Mouse (Mus musculus): Measurements from ENCODE around the gene Hamp.
A peak's percentile ranks its signal among the peaks of the same experiment; 100 is the strongest.
"Not testable (repeated sequence)": the region's sequence is repeated elsewhere in the genome, so short reads cannot be mapped to it uniquely, and the experiment has no call there.

The Hamp gene

GRCm38 (mm10) chr7:30956357-30956751, 12.5 kb upstream of the Hamp start:
- no peak for DNase-seq (ENCODE audit: low read depth, low spot score)

GRCm38 (mm10) chr7:30955584-30956356, 11.9 kb upstream of the Hamp start:
- peak; percentile 84 for DNase-seq (ENCODE audit: low read depth, low spot score)

GRCm38 (mm10) chr7:30954971-30955520, 11.2 kb upstream of the Hamp start:
- DNase-seq (ENCODE audit: low read depth, low spot score) = no peak

GRCm38 (mm10) chr7:30954036-30954435, 10.2 kb upstream of the Hamp start:
- DNase-seq (ENCODE audit: low read depth, low spot score) = no peak

GRCm38 (mm10) chr7:30953459-30953858, 9.6 kb upstream of the Hamp start:
- no peak for DNase-seq (ENCODE audit: low read depth, low spot score)

GRCm38 (mm10) chr7:30952441-30953265, 8.8 kb upstream of the Hamp start:
- no peak for DNase-seq (ENCODE audit: low read depth, low spot score)

- not testable (repeated sequence) for DNase-seq (ENCODE audit: low read depth, low spot score)
Observed at GRCm38 (mm10) chr7:30949902-30950301, 6.1 kb upstream of the Hamp start.

- DNase-seq (ENCODE audit: low read depth, low spot score) = no peak
Observed at GRCm38 (mm10) chr7:30945876-30946275, 2.0 kb upstream of the Hamp start.

GRCm38 (mm10) chr7:30945466-30945865, 1.6 kb upstream of the Hamp start:
- DNase-seq (ENCODE audit: low read depth, low spot score) = not testable (repeated sequence)

- not testable (repeated sequence) for DNase-seq (ENCODE audit: low read depth, low spot score)
Observed at GRCm38 (mm10) chr7:30944706-30945105, 874 bp upstream of the Hamp start.

- DNase-seq (ENCODE audit: low read depth, low spot score) = not testable (repeated sequence)
Observed at GRCm38 (mm10) chr7:30942365-30942764, 1.5 kb downstream of the Hamp start.

- DNase-seq (ENCODE audit: low read depth, low spot score) = not testable (repeated sequence)
Observed at GRCm38 (mm10) chr7:30940070-30940469, 3.8 kb downstream of the Hamp start.

- not testable (repeated sequence) for DNase-seq (ENCODE audit: low read depth, low spot score)
Observed at GRCm38 (mm10) chr7:30935422-30936099, 8.3 kb downstream of the Hamp start.

GRCm38 (mm10) chr7:30924581-30924980, 19.3 kb downstream of the Hamp start, which contains the start of gene Hamp2:
Gene Hamp2, minus strand, starts transcription at chr7:30924681.
- not testable (repeated sequence) for DNase-seq (ENCODE audit: low read depth, low spot score)

GRCm38 (mm10) chr7:30924071-30924470, 19.8 kb downstream of the Hamp start:
- DNase-seq (ENCODE audit: low read depth, low spot score) = no peak

GRCm38 (mm10) chr7:30922490-30922889, 21.3 kb downstream of the Hamp start:
- DNase-seq (ENCODE audit: low read depth, low spot score) = not testable (repeated sequence)

GRCm38 (mm10) chr7:30920217-30920616, 23.6 kb downstream of the Hamp start:
- no peak for DNase-seq (ENCODE audit: low read depth, low spot score)

GRCm38 (mm10) chr7:30917219-30917618, 26.6 kb downstream of the Hamp start:
- no peak for DNase-seq (ENCODE audit: low read depth, low spot score)

- no peak for DNase-seq (ENCODE audit: low read depth, low spot score)
Observed at GRCm38 (mm10) chr7:30916713-30917112, 27.1 kb downstream of the Hamp start.

- no peak for DNase-seq (ENCODE audit: low read depth, low spot score)
Observed at GRCm38 (mm10) chr7:30914732-30915131, 29.1 kb downstream of the Hamp start, which contains the start of gene Mag. Gene Mag, minus strand, starts transcription at chr7:30914873.

- no peak for DNase-seq (ENCODE audit: low read depth, low spot score)
Observed at GRCm38 (mm10) chr7:30909773-30910172, 34.1 kb downstream of the Hamp start.
